Comparison of ENCODE assay signal across 15 mouse cellular contexts in genomic region chr14:57187814-57188213, GRCm38 (mm10). TPM values are rescaled to one million over a fixed set of nuclear protein-coding genes. Genes with fewer than 3 reads are reported as not detected.
"Had no signal": no experiment of that assay in that cellular context is flagged by ENCODE, and none has a peak within 500 bp of the region (broad histone marks: within the 10 kb centered on the region; RNA-seq: fewer than 3 reads in every experiment).

No protein-coding gene starts in this region.

- H3K4me1 ChIP-seq: megakaryocyte, embryonic 14.5 days; midbrain, embryonic 13.5 days; midbrain, embryonic 15.5 days; neural tube, embryonic 12.5 days; stomach, embryonic 15.5 days had no signal

- DNase-seq: lung, embryonic 14.5 days; lung, postnatal 10 days; right cerebral cortex, postnatal 14 days; thymus, adult 18-20 months; thymus, postnatal 14 days; thymus, postnatal 36 days had no signal

- H3K27ac ChIP-seq: macrophage; midbrain, embryonic 13.5 days; midbrain, embryonic 15.5 days; neural tube, embryonic 12.5 days; stomach, embryonic 15.5 days had no signal

- H3K4me3 ChIP-seq: megakaryocyte, embryonic 14.5 days; midbrain, embryonic 13.5 days; midbrain, embryonic 15.5 days; neural tube, embryonic 12.5 days; stomach, embryonic 15.5 days had no signal

- ATAC-seq: midbrain, embryonic 13.5 days; midbrain, embryonic 15.5 days had no signal

- H3K27me3 ChIP-seq: megakaryocyte, embryonic 14.5 days; midbrain, embryonic 13.5 days; midbrain, embryonic 15.5 days; neural tube, embryonic 12.5 days; stomach, embryonic 15.5 days had no signal

- H3K9me3 ChIP-seq: megakaryocyte, embryonic 14.5 days; midbrain, embryonic 13.5 days; midbrain, embryonic 15.5 days; neural tube, embryonic 12.5 days; stomach, embryonic 15.5 days had no signal

- H3K9ac ChIP-seq: lung, embryonic 14.5 days; midbrain, embryonic 13.5 days; midbrain, embryonic 15.5 days; neural tube, embryonic 12.5 days; stomach, embryonic 15.5 days had no signal

- H3K36me3 ChIP-seq: midbrain, embryonic 13.5 days; midbrain, embryonic 15.5 days; neural tube, embryonic 12.5 days; stomach, embryonic 15.5 days had no signal

- H3K4me2 ChIP-seq: lung, embryonic 14.5 days; midbrain, embryonic 11.5 days; midbrain, embryonic 13.5 days; midbrain, embryonic 15.5 days; neural tube, embryonic 12.5 days; stomach, embryonic 15.5 days had no signal

RNA-seq across cellular contexts. Expression of gene Gjb6, which starts 54.4 kb away (rescaled TPM):
- polyA plus RNA-seq: liver, embryonic 16.5 days; lung, embryonic 14.5 days; macrophage; spleen, adult 2 months had no signal
